Mouse (Mus musculus): ENCODE data around the gene Erbb2.

- no peak for TF ChIP-seq GATA1 (IDR thresholded peaks at IDR 0.05; ENCODE audit: borderline replicate concordance, low read length)
- no peak for TF ChIP-seq FLI1 (IDR thresholded peaks at IDR 0.05; ENCODE audit: low read length)
These were observed 18.0 kb upstream of the Erbb2 start for GRCm38 (mm10) chr11:98394301-98394700.
